Mouse (Mus musculus): ENCODE measurements around the gene Tent5c.

Gene Tent5c

GRCm38 (mm10) chr3:100488251-100489132 is 632 bp downstream of the Tent5c start:
- in situ Hi-C loops (cut with MboI, MseI) = loop anchor here (5.0 to 10.0 kb wide), 4 partner anchors 199 to 804 kb away; partner anchors contain the start of genes Cd101 (in 1 of the 2) and Man1a2 (in 1 of the 2)

DNA sequence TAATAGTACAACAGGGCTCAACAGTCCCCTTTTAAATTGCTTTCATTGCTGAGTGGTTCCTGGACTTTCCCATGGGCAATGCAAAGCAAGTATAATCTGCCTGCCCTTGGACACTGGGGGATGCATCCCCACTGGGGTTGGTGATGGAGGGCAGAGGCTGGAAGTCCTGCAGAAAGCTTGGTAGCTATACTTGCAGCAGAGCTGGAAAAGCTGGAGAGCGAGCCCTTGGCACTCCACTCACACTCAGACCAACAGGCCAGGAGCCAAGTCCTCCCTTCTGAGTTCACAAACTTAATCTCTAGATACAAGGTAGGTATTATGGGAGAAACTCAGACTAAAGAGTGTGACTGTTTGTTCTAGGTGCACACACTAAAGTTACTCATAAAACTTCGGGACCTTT is 2.1 kb downstream of the Tent5c start:
- in situ Hi-C loops (cut with MboI, MseI) = loop anchor here (5.0 to 10.0 kb wide), 4 partner anchors 200 to 805 kb away; partner anchors contain the start of genes Cd101 (in 1 of the 2) and Man1a2 (in 1 of the 2)

- in situ Hi-C loops (cut with MboI, MseI) = loop anchor here (5.0 to 10.0 kb wide), 4 partner anchors 202 to 807 kb away; partner anchors contain the start of genes Cd101 (in 1 of the 2) and Man1a2 (in 1 of the 2)
Observed at GRCm38 (mm10) chr3:100485390-100486132, 3.6 kb downstream of the Tent5c start.

- in situ Hi-C loops (cut with MboI, MseI) = loop anchor here (5.0 to 10.0 kb wide), 5 partner anchors 41 to 792 kb away; partner anchors contain the start of genes Cd101 (in 1 of the 2), Gdap2 (in 1 of the 2), Man1a2 (in 1 of the 2) and Wdr3 (in 1 of the 2)
Observed at GRCm38 (mm10) chr3:100482971-100483610, 6.0 kb downstream of the Tent5c start.

DNA sequence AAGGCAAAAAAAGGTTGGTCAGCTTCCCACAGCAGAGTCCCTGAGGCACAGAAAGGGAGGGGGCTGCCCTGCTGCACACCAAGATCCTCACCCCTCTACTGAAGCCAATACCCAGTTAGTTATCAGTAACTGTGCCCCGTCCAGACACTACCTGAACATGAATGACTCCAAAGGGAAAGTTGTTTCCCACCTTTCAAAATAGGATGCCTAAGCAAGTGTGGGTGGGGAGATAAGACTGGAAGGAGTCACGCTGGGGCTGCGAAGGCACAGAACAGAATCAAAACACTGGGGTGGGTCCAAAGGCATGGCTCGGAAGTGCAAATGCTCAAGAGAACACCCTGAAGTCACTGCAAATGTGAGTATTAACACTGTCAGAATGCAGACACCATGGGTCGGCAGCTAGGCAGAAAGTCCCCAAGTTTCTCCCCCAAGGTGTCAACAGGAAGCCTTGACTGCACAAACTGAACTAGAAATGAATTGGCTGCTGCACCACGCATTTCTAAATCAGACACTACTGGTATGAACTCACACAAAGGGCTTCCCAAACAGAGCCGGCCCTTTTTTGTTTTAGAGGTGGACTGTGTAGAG is 6.7 kb downstream of the Tent5c start:
- in situ Hi-C loops (cut with MboI, MseI) = loop anchor here (5.0 to 10.0 kb wide), 5 partner anchors 40 to 792 kb away; partner anchors contain the start of genes Cd101 (in 1 of the 2), Gdap2 (in 1 of the 2), Man1a2 (in 1 of the 2) and Wdr3 (in 1 of the 2)

DNA sequence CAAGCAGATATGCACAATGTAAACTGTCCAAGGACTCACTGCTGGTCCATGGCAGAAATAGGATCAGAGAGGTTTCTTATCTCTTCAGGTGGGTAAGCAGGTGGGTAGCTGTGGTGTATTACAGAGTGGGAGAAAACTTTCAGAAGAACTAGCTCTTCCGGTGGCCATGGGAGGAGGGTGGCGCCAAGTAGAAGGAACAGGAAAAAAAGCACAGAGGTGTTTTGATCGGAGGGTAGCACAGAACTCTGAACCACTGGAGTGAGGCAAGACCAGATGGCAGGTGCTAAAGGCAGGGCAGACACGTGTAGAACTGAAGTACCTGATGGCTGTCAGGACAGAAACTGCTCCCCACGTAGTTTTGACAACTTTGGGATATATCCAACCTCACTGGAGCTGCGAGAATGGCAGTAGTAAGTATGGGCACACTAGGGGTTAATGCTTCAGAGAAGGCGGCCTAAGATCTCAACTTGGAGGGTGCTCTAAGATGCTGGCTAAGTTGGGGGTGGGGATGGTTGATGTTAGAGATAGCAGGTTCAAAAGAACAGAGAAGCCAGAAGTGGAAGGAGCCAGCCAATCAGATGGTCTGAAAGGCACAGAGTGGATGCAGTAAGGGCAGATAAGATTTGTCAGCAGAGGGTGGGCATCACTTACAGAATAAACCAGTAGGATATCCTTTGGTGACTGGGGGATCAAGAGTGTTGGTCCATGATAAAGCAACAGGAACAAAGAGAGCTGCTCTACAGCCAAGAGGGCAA is 8.7 kb downstream of the Tent5c start:
- in situ Hi-C loops (cut with MboI, MseI) = loop anchor here (5.0 to 10.0 kb wide), 5 partner anchors 38 to 794 kb away; partner anchors contain the start of genes Cd101 (in 1 of the 2), Gdap2 (in 1 of the 2), Man1a2 (in 1 of the 2) and Wdr3 (in 1 of the 2)

DNA sequence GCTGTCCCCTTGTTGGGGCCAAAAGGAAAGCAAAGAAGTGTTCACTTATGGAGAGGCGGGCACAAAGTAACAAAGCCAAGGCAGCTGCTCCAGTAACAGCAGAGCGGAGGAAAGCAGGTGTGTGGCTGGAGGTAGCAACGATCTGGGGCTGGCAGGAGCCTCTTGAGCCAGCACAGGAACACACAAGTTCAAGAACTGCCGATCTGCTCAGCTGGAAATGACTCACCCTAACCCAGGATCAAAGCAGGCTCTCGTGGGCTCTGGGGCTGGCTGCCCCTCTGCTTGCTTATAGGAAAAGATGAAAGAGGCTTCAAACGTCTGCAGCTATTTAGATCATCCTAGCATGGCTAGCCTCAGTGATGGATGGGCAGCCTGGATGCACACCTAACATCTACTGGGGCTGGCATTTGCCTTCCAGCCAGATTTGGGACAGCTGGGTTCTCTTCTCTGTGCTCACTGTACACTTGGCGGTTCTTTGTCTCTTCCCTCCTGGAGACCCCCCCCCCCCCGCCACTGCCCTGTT is 14.1 kb downstream of the Tent5c start:
- in situ Hi-C loops (cut with MboI, MseI) = loop anchor here in 1 of 2 experiments (5.0 kb wide), 1 partner anchor 43 kb away; no protein-coding TSS in a partner anchor

DNA sequence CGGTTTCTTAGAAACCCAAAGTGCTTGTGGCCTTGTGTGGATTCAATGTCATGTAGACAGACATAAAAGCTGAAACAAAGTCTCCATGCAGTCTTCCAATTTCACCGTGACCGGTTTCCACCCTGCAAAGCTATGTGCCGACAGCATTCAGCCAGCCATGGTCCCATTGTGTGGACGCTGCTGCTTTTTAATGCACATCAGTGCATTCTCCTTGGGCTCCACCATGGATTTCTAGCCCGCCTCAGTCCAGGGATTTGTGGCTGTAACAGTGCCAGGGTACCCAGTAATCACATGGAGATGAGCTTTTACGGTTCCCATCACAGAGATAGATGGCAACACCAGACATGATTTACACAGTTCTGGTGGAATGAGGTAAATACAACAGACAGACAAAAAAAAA is 14.6 kb downstream of the Tent5c start:
- in situ Hi-C loops (cut with MboI, MseI) = loop anchor here in 1 of 2 experiments (5.0 kb wide), 1 partner anchor 42 kb away; no protein-coding TSS in a partner anchor

- in situ Hi-C loops (cut with MboI, MseI) = loop anchor here in 1 of 2 experiments (5.0 kb wide), 1 partner anchor 41 kb away; no protein-coding TSS in a partner anchor
Observed at GRCm38 (mm10) chr3:100473146-100473545, 16.0 kb downstream of the Tent5c start.

DNA sequence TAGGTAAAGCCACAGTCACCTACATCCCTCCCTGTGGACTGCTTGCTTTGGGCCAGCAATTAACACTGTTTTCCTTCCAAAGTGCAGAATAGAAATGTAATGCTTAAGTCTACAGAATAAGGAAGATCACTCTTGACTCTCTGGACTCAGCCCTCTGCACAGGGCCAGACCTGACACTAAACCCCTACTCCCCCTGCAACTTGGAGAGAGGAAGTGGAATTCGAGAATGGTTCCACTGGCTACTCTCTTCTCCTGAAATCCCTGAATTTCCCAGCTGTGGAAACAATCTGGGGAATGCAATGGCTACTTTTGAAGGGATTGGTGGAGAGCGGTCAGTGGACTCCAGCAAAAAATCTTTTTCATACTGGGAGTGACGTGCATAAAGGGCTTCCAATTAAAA is 18.2 kb downstream of the Tent5c start:
- in situ Hi-C loops (cut with MboI, MseI) = loop anchor here in 1 of 2 experiments (5.0 kb wide), 1 partner anchor 39 kb away; no protein-coding TSS in a partner anchor

DNA sequence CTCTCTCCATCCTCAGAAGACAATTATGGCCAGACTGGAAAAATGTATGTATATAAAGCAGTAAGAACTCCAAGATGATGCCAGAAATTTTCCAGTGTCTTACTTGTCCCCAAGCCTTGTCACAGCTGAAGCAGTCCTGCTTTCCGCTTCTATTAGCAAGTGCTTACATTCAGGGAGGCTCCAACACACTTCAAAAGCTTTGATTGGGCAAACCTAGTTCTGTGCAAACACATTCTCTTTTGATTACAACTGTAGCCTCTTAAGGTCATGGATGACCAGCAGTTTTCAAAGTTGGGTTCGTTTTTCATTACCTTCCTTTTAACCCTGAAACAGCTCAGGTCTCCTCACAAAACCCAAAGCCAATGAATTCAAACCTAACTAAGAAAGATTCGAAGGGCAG is 19.0 kb downstream of the Tent5c start:
- in situ Hi-C loops (cut with MboI, MseI) = loop anchor here in 1 of 2 experiments (5.0 kb wide), 1 partner anchor 38 kb away; no protein-coding TSS in a partner anchor

- in situ Hi-C loops (cut with MboI, MseI) = no loop called here
Observed at GRCm38 (mm10) chr3:100466551-100466950, 22.6 kb downstream of the Tent5c start.

DNA sequence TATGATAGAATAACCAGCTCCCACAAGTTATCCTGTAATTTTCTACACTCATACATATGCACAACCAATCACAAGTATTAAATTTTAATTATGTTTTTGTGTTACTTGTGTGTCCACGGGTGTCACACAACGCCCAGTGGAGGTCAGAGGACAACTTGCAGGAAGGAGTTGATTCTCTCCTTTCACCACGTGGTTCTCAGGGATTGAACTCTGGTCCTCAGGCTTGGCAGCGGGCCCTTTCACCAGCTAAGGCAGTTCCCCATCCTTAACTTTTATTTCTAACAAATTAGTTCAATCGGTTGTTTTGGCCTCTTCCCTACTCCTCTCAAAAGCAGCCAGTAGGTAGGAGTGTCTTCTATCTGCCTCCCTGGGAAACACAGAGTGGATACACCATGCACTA is 24.5 kb downstream of the Tent5c start:
- in situ Hi-C loops (cut with MboI, MseI) = loop anchor here in 1 of 2 experiments (5.0 kb wide), 1 partner anchor 102 kb away; no protein-coding TSS in a partner anchor

DNA sequence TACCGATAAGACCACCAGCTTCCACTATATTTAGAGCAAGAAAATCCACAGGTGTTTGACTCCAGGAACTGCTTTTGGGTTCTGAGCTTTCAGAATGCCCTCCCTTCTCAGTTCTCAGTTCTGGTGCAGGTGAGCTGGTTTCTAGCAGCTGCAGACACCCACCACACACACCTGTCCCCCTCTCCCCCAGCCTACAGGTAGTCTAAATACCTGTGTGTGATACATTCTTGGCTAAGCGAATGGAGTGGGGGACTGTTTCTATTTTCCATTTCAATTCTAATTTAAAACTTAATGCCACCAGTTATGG is 25.2 kb downstream of the Tent5c start:
- in situ Hi-C loops (cut with MboI, MseI) = loop anchor here in 1 of 2 experiments (5.0 kb wide), 1 partner anchor 102 kb away; no protein-coding TSS in a partner anchor

DNA sequence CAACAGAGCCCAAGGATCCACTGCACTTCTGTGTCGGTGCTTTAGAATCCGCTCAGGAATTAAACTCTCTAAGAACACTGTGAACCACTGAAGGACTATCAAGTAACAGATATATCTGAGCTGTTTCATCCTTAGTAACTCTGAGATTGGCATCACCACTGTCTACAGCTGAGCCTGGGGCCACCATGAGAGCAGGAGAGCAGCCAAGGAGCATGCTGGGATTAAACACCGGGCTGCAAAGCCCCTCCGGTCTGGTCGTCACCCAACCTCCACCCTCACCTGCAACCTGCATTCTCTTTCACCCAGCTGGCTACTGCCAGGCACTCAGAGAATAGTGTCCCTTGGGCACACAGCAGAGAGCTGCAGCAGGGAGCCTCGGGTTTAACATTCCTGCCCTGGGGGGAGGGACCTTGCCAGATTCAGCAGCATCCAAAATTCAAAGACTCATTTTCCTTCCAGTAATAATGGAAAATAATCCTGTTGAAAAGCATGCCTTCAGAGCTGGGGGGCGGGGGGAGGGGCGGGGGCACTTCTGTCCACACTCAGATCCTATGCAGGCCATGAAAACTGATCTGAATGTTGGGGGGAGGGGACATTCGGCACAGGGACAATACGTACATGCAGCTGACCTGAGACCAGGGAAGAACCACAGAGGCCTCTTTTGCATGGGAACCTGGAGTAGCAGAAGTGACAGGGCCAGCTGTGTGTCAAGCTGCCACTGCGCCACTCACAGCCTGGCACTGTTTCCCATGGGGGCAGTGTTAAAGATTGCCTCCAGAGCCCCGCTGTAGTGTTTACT is 25.8 kb downstream of the Tent5c start:
- in situ Hi-C loops (cut with MboI, MseI) = loop anchor here in 1 of 2 experiments (5.0 kb wide), 1 partner anchor 101 kb away; no protein-coding TSS in a partner anchor

GRCm38 (mm10) chr3:100462235-100463083 is 26.7 kb downstream of the Tent5c start:
- in situ Hi-C loops (cut with MboI, MseI) = loop anchor here in 1 of 2 experiments (5.0 kb wide), 1 partner anchor 100 kb away; no protein-coding TSS in a partner anchor

DNA sequence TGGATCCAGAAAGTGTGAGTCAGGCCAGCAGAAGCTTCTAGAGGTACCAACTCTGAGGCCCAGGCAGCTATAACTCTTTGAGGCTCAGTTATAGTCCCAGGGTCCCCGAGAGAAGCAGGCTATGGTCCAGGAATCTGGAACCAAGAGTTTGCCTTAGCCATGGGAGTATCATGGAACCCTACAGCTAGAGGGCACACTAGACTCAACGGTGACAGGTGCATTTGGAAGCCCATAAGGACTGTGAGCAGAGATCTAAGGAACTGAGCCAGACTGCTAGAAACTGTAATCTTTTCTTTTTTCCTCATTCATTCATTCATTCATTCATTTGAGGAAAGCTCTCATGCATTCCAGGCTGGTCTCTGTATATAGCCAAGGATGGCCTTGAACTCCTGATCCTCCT is 28.6 kb downstream of the Tent5c start:
- in situ Hi-C loops (cut with MboI, MseI) = loop anchor here in 1 of 2 experiments (5.0 kb wide), 1 partner anchor 98 kb away; no protein-coding TSS in a partner anchor

Data from T-helper 17 cell (primary cell).